Mouse (Mus musculus) urinary bladder, postnatal 14 days (tissue): ENCODE results near the gene Etv5.

Source experiments
- DNase-seq: peaks from one replicate; pipeline ENCODE4 v3.0.0; 2021; ENCODE audit warnings: low spot score

Gene Etv5

GRCm38 (mm10) chr16:22430211-22430951 is 9.1 kb downstream of the Etv5 start:
- DNase-seq: no peak

GRCm38 (mm10) chr16:22429377-22429776 is 10.1 kb downstream of the Etv5 start:
- DNase-seq: no peak

GRCm38 (mm10) chr16:22428853-22429341 is 10.6 kb downstream of the Etv5 start:
- DNase-seq: peak; percentile 73

- no peak for DNase-seq
Observed at GRCm38 (mm10) chr16:22426866-22427265, 12.7 kb downstream of the Etv5 start.

GRCm38 (mm10) chr16:22422256-22422655 is 17.3 kb downstream of the Etv5 start:
- no peak for DNase-seq

DNA sequence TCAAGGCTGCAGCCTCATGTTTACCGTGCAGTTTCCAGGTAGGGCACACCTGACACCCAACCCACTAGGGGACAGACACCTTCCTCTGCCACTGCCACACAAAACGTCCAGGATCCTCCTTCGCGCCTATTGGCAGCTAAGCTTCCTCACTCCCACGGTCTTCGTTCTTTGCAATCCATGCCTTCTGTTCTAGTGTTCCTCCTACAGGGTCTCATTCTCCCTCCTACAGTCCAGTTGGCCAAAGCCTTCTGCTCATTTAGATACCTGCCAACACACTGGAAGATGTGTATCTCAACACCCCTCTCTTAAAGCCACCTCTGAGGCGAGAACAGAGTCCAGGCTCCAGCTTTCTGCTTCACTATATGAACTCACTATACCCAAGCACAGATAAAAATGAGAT is 21.6 kb downstream of the Etv5 start:
- DNase-seq: no peak

DNA sequence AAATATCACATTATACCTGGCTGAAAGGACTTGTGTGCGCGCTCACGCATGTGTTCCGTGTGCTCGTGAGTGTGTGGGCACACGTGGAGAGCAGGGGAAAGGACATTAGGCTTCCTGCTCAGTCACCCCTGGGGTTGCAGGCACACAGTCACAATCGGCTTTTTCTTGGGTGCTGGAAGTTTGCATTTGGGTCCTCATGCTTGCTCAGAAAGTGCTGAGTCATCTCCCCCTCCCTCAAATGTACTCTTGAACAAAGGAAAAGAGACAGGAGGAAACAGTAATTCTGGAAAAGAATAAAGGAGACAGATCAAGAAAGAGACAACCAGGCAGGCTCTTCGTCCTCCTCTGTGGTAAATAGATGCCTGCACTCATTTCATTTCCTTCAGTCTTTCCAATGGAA is 22.5 kb downstream of the Etv5 start:
- no peak for DNase-seq

GRCm38 (mm10) chr16:22416140-22416848 is 23.2 kb downstream of the Etv5 start:
- DNase-seq: no peak

GRCm38 (mm10) chr16:22414205-22414754 is 25.2 kb downstream of the Etv5 start:
- DNase-seq: no peak

GRCm38 (mm10) chr16:22412459-22413229 is 26.9 kb downstream of the Etv5 start:
- no peak for DNase-seq

DNA sequence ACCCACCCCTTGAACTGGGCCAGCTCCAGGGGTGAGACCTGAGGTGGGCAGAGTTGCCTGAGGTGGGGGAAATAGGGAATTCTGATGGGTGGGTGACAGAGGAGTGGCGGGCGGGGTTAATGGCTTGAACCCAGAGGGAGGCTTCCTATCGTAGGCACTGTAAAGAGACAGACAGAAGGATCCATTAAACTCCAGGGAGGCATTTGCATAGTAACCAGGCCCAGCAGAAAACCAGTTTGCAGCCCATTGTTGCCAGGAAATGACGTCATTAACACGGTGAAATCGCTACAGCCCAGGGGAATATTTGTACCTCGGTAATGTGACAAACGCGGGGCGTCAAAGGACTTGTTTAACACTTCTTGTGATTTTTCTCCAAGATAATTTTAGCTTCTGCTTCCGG is 27.8 kb downstream of the Etv5 start:
- DNase-seq: no peak

DNA sequence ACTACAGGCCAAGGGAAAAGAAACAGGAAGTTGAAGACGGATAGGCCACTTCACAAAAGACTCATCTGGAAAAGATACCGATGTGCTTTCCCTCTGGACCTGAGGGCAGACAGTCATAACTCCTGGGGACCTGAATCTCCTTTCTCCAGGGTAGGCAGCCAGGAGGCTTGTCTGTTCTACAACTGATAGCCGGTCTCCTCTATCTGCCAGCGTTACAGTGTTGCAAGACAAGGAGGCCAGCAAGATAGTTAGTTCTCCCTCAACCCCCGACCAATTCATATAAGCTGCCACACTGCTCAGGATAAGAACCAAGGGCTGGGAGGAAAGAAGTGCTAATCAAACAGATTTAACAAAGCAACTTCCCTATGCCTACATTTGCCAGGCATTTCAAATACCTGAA is 29.5 kb downstream of the Etv5 start:
- no peak for DNase-seq

DNA sequence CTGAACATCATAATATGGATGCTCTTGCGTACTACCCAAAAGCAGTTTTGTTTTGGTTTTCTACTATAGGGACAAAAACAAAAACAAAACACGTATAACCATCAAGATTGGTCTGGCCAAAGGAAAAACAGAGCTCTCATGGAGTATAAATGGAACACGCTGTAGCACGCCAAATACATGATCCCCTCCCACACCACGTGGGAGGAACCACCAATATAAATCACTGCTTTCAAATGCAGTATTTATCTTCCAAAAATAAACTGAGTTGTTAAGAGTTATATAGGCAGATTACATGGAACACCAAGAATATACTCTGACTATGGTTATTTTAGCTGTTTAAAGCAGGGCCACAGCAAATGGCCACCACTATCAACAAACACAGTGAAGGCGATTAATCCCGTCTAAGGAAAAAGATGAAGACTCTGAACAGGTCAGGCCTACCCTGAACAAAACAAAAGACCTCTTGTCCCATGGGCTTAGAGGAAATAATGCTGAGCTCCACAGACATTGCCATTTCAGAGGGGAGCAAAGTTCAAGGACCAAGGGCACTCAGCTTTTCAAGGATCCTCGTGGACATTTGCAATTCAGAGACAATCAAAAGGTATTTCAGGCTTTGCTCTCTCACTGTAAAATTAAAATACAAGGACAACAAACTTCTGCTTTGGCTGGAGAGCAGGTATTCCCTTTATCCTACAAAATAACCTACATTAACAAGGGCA is 30.7 kb downstream of the Etv5 start:
- no peak for DNase-seq

DNA sequence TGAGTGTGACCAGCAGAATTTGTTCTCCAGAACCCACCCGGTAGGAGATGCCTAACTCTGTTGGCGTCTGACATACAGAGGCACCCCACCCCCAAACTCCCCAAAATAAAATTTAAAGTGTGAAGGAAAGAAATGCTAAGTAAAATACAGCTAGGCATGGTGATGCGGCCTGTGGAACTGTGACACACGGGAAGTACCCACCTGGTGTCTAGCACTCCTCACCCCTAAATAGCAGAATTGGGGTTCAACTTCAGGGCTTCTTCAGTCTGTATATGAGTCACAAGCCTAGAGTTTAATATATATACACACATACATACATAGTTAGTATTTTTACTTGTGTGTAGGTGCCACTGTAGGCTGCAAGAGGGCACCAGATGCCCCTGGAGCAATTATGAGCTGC is 32.8 kb downstream of the Etv5 start:
- no peak for DNase-seq

DNA sequence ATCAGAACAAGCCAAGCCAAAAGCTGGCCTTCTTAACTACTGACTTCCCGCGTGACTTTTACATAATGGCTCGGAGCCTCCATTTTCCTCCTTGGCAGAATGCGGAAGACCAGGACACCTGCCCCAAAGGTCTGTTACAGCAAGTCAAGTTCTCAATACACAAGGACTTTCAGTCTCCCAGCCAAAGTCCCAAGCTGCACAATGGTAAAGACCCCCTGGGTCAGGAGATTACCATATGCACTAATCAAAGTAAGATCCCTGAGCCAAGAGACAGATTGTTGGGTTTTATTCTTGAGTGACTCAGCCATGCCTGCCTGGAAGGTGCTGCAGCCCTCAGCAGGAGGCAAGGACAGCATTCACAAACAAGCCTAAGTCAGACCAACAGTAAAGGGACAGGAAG is 33.5 kb downstream of the Etv5 start:
- DNase-seq: no peak

DNA sequence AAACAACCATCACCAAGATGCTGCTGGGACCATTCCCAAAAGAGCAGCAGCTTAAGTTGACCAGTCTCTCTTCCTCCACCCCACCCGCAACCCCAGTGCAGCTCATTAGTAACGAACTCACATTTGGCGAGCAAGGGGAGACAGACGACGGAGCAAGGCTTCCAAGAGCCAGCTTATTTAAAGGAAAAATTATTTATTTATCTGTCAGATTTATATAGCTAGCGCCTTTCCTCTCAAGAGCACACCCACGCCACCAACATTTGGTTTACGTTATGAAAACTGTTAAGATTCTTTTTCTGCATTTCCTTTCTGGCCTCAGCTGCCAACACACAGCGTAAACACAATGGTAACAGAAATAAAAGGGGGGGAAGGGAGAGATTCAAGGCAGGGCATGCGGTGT is 34.0 kb downstream of the Etv5 start:
- no peak for DNase-seq

- no peak for DNase-seq
Observed at GRCm38 (mm10) chr16:22403715-22404114, 35.8 kb downstream of the Etv5 start.

GRCm38 (mm10) chr16:22402600-22402999 is 36.9 kb downstream of the Etv5 start:
- no peak for DNase-seq

DNA sequence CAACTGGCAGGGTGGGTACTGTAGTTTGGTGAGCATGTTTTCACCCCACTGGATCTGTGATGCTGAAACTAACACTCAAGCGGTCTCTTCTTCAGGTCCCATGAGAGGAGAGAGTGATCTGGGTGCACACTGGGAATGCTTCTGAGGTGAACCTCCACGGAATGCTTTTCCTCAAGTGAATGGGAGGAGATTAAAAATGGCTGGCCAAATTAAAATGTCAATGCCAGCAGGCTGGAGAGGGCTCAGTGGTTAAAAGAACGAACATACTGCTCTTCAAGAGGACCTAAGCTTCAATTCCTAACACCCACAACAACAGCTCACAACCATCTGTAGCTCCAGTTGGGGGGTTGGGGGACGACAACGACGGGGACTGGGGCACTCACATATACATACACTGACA is 39.3 kb downstream of the Etv5 start:
- no peak for DNase-seq

- no peak for DNase-seq
Observed at GRCm38 (mm10) chr16:22398784-22399453, 40.6 kb downstream of the Etv5 start.

DNA sequence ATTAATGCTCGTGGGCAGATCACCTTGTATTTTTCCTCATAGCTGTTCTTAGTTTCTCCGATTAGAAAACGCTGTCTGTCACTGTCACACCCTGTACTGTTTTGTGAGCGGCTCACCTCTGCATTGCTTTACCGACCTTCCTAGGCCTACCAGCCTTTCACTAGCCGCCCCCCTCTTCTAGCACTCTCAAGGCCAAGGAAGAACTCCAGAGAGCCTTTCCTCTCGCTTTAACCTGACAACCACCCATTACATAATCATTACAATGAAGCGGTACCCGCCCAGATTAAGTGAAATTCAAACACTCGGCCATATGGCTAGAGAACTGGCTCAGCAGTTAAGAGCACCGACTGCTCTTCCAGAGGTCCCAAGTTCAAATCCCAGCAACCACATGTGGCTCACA is 41.2 kb downstream of the Etv5 start:
- DNase-seq: no peak
